Mouse (Mus musculus) ovary, postnatal 14 days (tissue): ENCODE measurements around the gene Ccdc86.
A peak's percentile ranks its signal among the peaks of the same experiment; 100 is the strongest.

Experiments used
- DNase-seq: peaks from one replicate; pipeline ENCODE4 v3.0.0; 2022; ENCODE audit warnings: low spot score

The Ccdc86 gene

GRCm38 (mm10) chr19:10949558-10949957, 492 bp upstream of the Ccdc86 start:
- DNase-seq = no peak

GRCm38 (mm10) chr19:10948416-10948815, 650 bp downstream of the Ccdc86 start:
- DNase-seq = no peak

- DNase-seq = no peak
Observed at GRCm38 (mm10) chr19:10947219-10947618, 1.8 kb downstream of the Ccdc86 start.

- no peak for DNase-seq
Observed at GRCm38 (mm10) chr19:10946506-10946905, 2.6 kb downstream of the Ccdc86 start.

- no peak for DNase-seq
Observed at GRCm38 (mm10) chr19:10943955-10944354, 5.1 kb downstream of the Ccdc86 start.

- no peak for DNase-seq
Observed at GRCm38 (mm10) chr19:10940801-10941457, 8.1 kb downstream of the Ccdc86 start.

GRCm38 (mm10) chr19:10940097-10940800, 8.8 kb downstream of the Ccdc86 start:
- DNase-seq = peak; percentile 63

- DNase-seq = no peak
Observed at GRCm38 (mm10) chr19:10938771-10939170, 10.3 kb downstream of the Ccdc86 start.

GRCm38 (mm10) chr19:10937110-10937563, 11.9 kb downstream of the Ccdc86 start, which contains the start of gene Ptgdr2:
Gene Ptgdr2 (plus strand): TSS chr19:10937160.
- DNase-seq = no peak

- DNase-seq = no peak
Observed at GRCm38 (mm10) chr19:10936077-10936476, 13.0 kb downstream of the Ccdc86 start.

- no peak for DNase-seq
Observed at GRCm38 (mm10) chr19:10935029-10935428, 14.0 kb downstream of the Ccdc86 start.

- DNase-seq = no peak
Observed at GRCm38 (mm10) chr19:10930641-10931040, 18.4 kb downstream of the Ccdc86 start.

- DNase-seq = no peak
Observed at GRCm38 (mm10) chr19:10926666-10927065, 22.4 kb downstream of the Ccdc86 start.

- DNase-seq = no peak
Observed at GRCm38 (mm10) chr19:10926123-10926621, 22.9 kb downstream of the Ccdc86 start.

- no peak for DNase-seq
Observed at GRCm38 (mm10) chr19:10924220-10924619, 24.8 kb downstream of the Ccdc86 start.

GRCm38 (mm10) chr19:10921058-10921457, 28.0 kb downstream of the Ccdc86 start:
- no peak for DNase-seq

GRCm38 (mm10) chr19:10920532-10920931, 28.5 kb downstream of the Ccdc86 start, which contains the start of gene Zp1:
Gene Zp1 (minus strand): TSS chr19:10920632.
- no peak for DNase-seq

GRCm38 (mm10) chr19:10918321-10918991, 30.6 kb downstream of the Ccdc86 start:
- DNase-seq = no peak

GRCm38 (mm10) chr19:10916506-10916905, 32.6 kb downstream of the Ccdc86 start:
- DNase-seq = no peak

- no peak for DNase-seq
Observed at GRCm38 (mm10) chr19:10914870-10915269, 34.2 kb downstream of the Ccdc86 start.

GRCm38 (mm10) chr19:10914291-10914690, 34.8 kb downstream of the Ccdc86 start:
- no peak for DNase-seq

- no peak for DNase-seq
Observed at GRCm38 (mm10) chr19:10909087-10909721, 39.9 kb downstream of the Ccdc86 start.
